Mouse (Mus musculus): ENCODE measurements around the gene Fam135a.
"Not testable (repeated sequence)": the region's sequence is repeated elsewhere in the genome, so short reads cannot be mapped to it uniquely, and the experiment has no call there.

Fam135a gene

GRCm38 (mm10) chr1:24068830-24069229 is 31.3 kb downstream of the Fam135a start:
- DNase-seq (ENCODE audit: inconsistent ontology term), result no peak

- no peak for DNase-seq (ENCODE audit: inconsistent ontology term)
These were observed 33.4 kb downstream of the Fam135a start for GRCm38 (mm10) chr1:24066706-24067105.

GRCm38 (mm10) chr1:24055706-24056105 is 44.4 kb downstream of the Fam135a start:
- no peak for DNase-seq (ENCODE audit: inconsistent ontology term)

GRCm38 (mm10) chr1:24046730-24047510 is 53.2 kb downstream of the Fam135a start:
- no peak for DNase-seq (ENCODE audit: inconsistent ontology term)

- DNase-seq (ENCODE audit: inconsistent ontology term), result no peak
These were observed 54.5 kb downstream of the Fam135a start for GRCm38 (mm10) chr1:24045627-24046026.

- DNase-seq (ENCODE audit: inconsistent ontology term), result no peak
These were observed 57.1 kb downstream of the Fam135a start for GRCm38 (mm10) chr1:24043007-24043406.

GRCm38 (mm10) chr1:24033759-24034423 is 66.2 kb downstream of the Fam135a start:
- DNase-seq (ENCODE audit: inconsistent ontology term), result peak; percentile 7

GRCm38 (mm10) chr1:24010821-24011220 is 89.3 kb downstream of the Fam135a start:
- DNase-seq (ENCODE audit: inconsistent ontology term), result peak; percentile 80

- no peak for DNase-seq (ENCODE audit: inconsistent ontology term)
These were observed 90.1 kb downstream of the Fam135a start for GRCm38 (mm10) chr1:24010016-24010415.

- DNase-seq (ENCODE audit: inconsistent ontology term), result no peak
These were observed 92.5 kb downstream of the Fam135a start for GRCm38 (mm10) chr1:24007621-24008020.

GRCm38 (mm10) chr1:24005070-24005804 is 94.9 kb downstream of the Fam135a start, which contains the start of gene Sdhaf4:
Gene Sdhaf4, minus strand, starts transcription at chr1:24005656.
- DNase-seq (ENCODE audit: inconsistent ontology term), result peak; percentile 93

GRCm38 (mm10) chr1:23999318-23999717 is 100.8 kb downstream of the Fam135a start:
- DNase-seq (ENCODE audit: inconsistent ontology term), result no peak

GRCm38 (mm10) chr1:23998866-23999265 is 101.3 kb downstream of the Fam135a start:
- DNase-seq (ENCODE audit: inconsistent ontology term), result no peak

GRCm38 (mm10) chr1:23998120-23998810 is 101.9 kb downstream of the Fam135a start:
- DNase-seq (ENCODE audit: inconsistent ontology term), result no peak

- DNase-seq (ENCODE audit: inconsistent ontology term), result no peak
These were observed 102.6 kb downstream of the Fam135a start for GRCm38 (mm10) chr1:23997493-23997892.

GRCm38 (mm10) chr1:23995420-23995819 is 104.7 kb downstream of the Fam135a start:
- no peak for DNase-seq (ENCODE audit: inconsistent ontology term)

GRCm38 (mm10) chr1:23983118-23983517 is 117.0 kb downstream of the Fam135a start:
- no peak for DNase-seq (ENCODE audit: inconsistent ontology term)

- DNase-seq (ENCODE audit: inconsistent ontology term), result no peak
These were observed 121.9 kb downstream of the Fam135a start for GRCm38 (mm10) chr1:23978281-23978680.

GRCm38 (mm10) chr1:23971159-23971558 is 129.0 kb downstream of the Fam135a start:
- DNase-seq (ENCODE audit: inconsistent ontology term), result not testable (repeated sequence)

GRCm38 (mm10) chr1:23968027-23968725 is 132.0 kb downstream of the Fam135a start:
- DNase-seq (ENCODE audit: inconsistent ontology term), result no peak

- no peak for DNase-seq (ENCODE audit: inconsistent ontology term)
These were observed 133.9 kb downstream of the Fam135a start for GRCm38 (mm10) chr1:23966226-23966625.

All from Muller cell, postnatal 12 days (primary cell).